Comparison of ENCODE assay signal across 8 mouse cellular contexts in genomic region chr4:83486117-83486901, GRCm38 (mm10). TPM values are rescaled to one million over a fixed set of nuclear protein-coding genes. Genes with fewer than 3 reads are reported as not detected.
A peak's percentile ranks its signal among the peaks of the same experiment; 100 is the strongest.
DNase-seq lines count a peak whose midpoint lies in the region; ATAC-seq and TF ChIP-seq lines count a peak whose summit lies in the region.

Psip1 (minus strand) TSS chr4:83486459.

- H3K9me3 ChIP-seq in heart, embryonic 11.5 days (replicated peaks; ENCODE audit: control insufficient read depth, low read length), result no peaks in the 10 kb centered on the region
- H3K9me3 ChIP-seq in kidney, embryonic 16.5 days (ENCODE audit: low read length), result no peaks in the 10 kb centered on the region

- peak within 1 kb of the TSS; percentile 98 for H3K27ac ChIP-seq in heart, embryonic 11.5 days (ENCODE audit: low read depth, low read length)
- peak within 1 kb of the TSS; percentile 97 for H3K27ac ChIP-seq in kidney, embryonic 16.5 days (ENCODE audit: low read length)
- H3K27ac ChIP-seq in liver, adult 2 months (replicated peaks; ENCODE audit: insufficient read depth, low read depth, low read length), result peak within 1 kb of the TSS; percentile 84

- peak; percentile 86 for ATAC-seq in erythroblast, adult 5-6 weeks (replicated peaks; ENCODE audit: low FRiP score, poor library complexity, severe bottlenecking)
- peak; percentile 90 for ATAC-seq in heart, embryonic 11.5 days (replicated peaks; ENCODE audit: insufficient number of reproducible peaks, low FRiP score, low TSS enrichment)
- ATAC-seq in kidney, embryonic 16.5 days (ENCODE audit: low FRiP score, low TSS enrichment), result peak; percentile 95

- H3K4me3 ChIP-seq in heart, embryonic 11.5 days (ENCODE audit: low read depth, low read length), result peak within 1 kb of the TSS; percentile 96
- H3K4me3 ChIP-seq in kidney, embryonic 16.5 days (ENCODE audit: low read length), result peak within 1 kb of the TSS; percentile 82
- peak within 1 kb of the TSS; percentile 63 for H3K4me3 ChIP-seq in liver, adult 2 months (ENCODE audit: insufficient read depth, low read depth, low read length)
- peak within 1 kb of the TSS; percentile 40 for H3K4me3 ChIP-seq in myocyte

- H3K27me3 ChIP-seq in heart, embryonic 11.5 days (ENCODE audit: control insufficient read depth, insufficient read depth, low read length), result no peaks in the 10 kb centered on the region
- no peaks in the 10 kb centered on the region for H3K27me3 ChIP-seq in kidney, embryonic 16.5 days (ENCODE audit: insufficient read depth, low read length)
- no peaks in the 10 kb centered on the region for H3K27me3 ChIP-seq in liver, adult 2 months (ENCODE audit: control insufficient read depth, insufficient read depth, low read length)
- H3K27me3 ChIP-seq in myocyte (ENCODE audit: control insufficient read depth, insufficient read depth, insufficient read length), result no peaks in the 10 kb centered on the region
- no peaks in the 10 kb centered on the region for H3K27me3 ChIP-seq in splenic B cell, adult 2 months (ENCODE audit: control insufficient read depth, insufficient read depth, low read length, poor library complexity, severe bottlenecking)

- peak within 1 kb of the TSS; percentile 94 for H3K9ac ChIP-seq in heart, embryonic 11.5 days (ENCODE audit: low read depth, low read length)
- peak within 1 kb of the TSS; percentile 92 for H3K9ac ChIP-seq in kidney, embryonic 16.5 days (replicated peaks; ENCODE audit: low read length)
- H3K9ac ChIP-seq in liver, adult 2 months (ENCODE audit: low read depth, low read length), result peak within 1 kb of the TSS; percentile 90

- peak; percentile 92 to 93 for DNase-seq in B cell, adult 2 months
- peak; percentile 96 for DNase-seq in brain, adult 2 months (ENCODE audit: low read depth, low spot score)
- peak; percentile 55 for DNase-seq in liver, adult 2 months (ENCODE audit: extremely low read depth, low read depth, low spot score)
- DNase-seq in splenic B cell, adult 2 months (ENCODE audit: low read depth, low spot score), result peak; percentile 90

- H3K36me3 ChIP-seq in heart, embryonic 11.5 days (ENCODE audit: control insufficient read depth, insufficient read depth, low read length), result 0 out of 2 replicates have a peak, but pooled peaks cover 2% of the 10 kb centered on the region
- peaks cover 17% of the 10 kb centered on the region for H3K36me3 ChIP-seq in kidney, embryonic 16.5 days (ENCODE audit: insufficient read depth, low read length)
- peaks cover 10% of the 10 kb centered on the region; the same call in 1 of the 2 replicates for H3K36me3 ChIP-seq in liver, adult 2 months (ENCODE audit: control insufficient read depth, insufficient read depth, low read length)
- H3K36me3 ChIP-seq in myocyte (ENCODE audit: control insufficient read depth, insufficient read depth), result peaks cover 15% of the 10 kb centered on the region
- H3K36me3 ChIP-seq in splenic B cell, adult 2 months (ENCODE audit: control insufficient read depth, insufficient read depth, low read length, poor library complexity, severe bottlenecking), result 0 out of 2 replicates have a peak, but pooled peaks cover 2% of the 10 kb centered on the region

- 0 out of 2 replicates have a peak, but pooled peaks have one; percentile 29 for TF ChIP-seq POLR2A in liver, adult 2 months (IDR thresholded peaks at IDR 0.05; ENCODE audit: extremely low read depth, insufficient read depth, low read length)
- peak; percentile 92 for TF ChIP-seq POLR2A in myocyte (IDR thresholded peaks at IDR 0.05; ENCODE audit: insufficient read length, low read depth)

- TF ChIP-seq CTCF in liver, adult 2 months (IDR thresholded peaks at IDR 0.05; ENCODE audit: low read depth, low read length), result peak; percentile 35; the same call in 1 of the 2 replicates

- WGBS in heart, embryonic 11.5 days (ENCODE audit: insufficient replicate concordance), result under 1% methylated on average over 75 of the region's 86 CpGs
- under 1% methylated on average over 62 of the region's 86 CpGs for WGBS in kidney, embryonic 16.5 days
- WGBS in liver, adult 2 months, result 2% methylated on average over 69 of the region's 86 CpGs

- H3K4me2 ChIP-seq in heart, embryonic 11.5 days, result peak within 1 kb of the TSS; percentile 73
- peak within 1 kb of the TSS; percentile 73 for H3K4me2 ChIP-seq in kidney, embryonic 16.5 days (replicated peaks; ENCODE audit: low read depth, low read length)
- peak within 1 kb of the TSS; percentile 96 for H3K4me2 ChIP-seq in myocyte (ENCODE audit: low read depth)

- peak within 1 kb of the TSS; percentile 78 for H3ac ChIP-seq in myocyte (ENCODE audit: control insufficient read depth, insufficient read length)

- no peaks in the 10 kb centered on the region for H3K79me2 ChIP-seq in liver, adult 2 months (ENCODE audit: control insufficient read depth, insufficient read depth, low read length)
- peaks cover 40% of the 10 kb centered on the region for H3K79me2 ChIP-seq in myocyte (ENCODE audit: control insufficient read depth, insufficient read depth)

- H3K4me1 ChIP-seq in heart, embryonic 11.5 days (ENCODE audit: control insufficient read depth, insufficient read depth, low read length), result peaks cover 9% of the 10 kb centered on the region; the same call in 1 of the 2 replicates
- H3K4me1 ChIP-seq in kidney, embryonic 16.5 days (ENCODE audit: insufficient read depth, low read length), result peaks cover 9% of the 10 kb centered on the region
- H3K4me1 ChIP-seq in liver, adult 2 months (ENCODE audit: control insufficient read depth, insufficient read depth, low read length), result no peaks in the 10 kb centered on the region

TF ChIP-seq in myocyte, 11 proteins besides CTCF, POLR2A, EP300 and RAD21:
- no peak for TF ChIP-seq CEBPB (IDR thresholded peaks at IDR 0.05; ENCODE audit: insufficient read depth, poor library complexity, severe bottlenecking)
- TF ChIP-seq TCF12 (IDR thresholded peaks at IDR 0.05; ENCODE audit: insufficient read depth, poor library complexity, severe bottlenecking), result no peak
- no peak for TF ChIP-seq MAX (IDR thresholded peaks at IDR 0.05; ENCODE audit: low read depth)
- peak in 2 of 3 experiments; percentile 33 to 56 for TF ChIP-seq MYOG (IDR thresholded peaks at IDR 0.05; ENCODE audit: control insufficient read depth in 1 of 3, insufficient read depth in 1 of 3, insufficient read length in 2 of 3, low read depth in 2 of 3)
- no peak for TF ChIP-seq SRF (IDR thresholded peaks at IDR 0.05; ENCODE audit: control insufficient read depth, insufficient read length, low read depth)
- TF ChIP-seq REST (IDR thresholded peaks at IDR 0.05; ENCODE audit: insufficient read depth, insufficient read length), result no peak
- TF ChIP-seq POLR2AphosphoS2 (IDR thresholded peaks at IDR 0.05; ENCODE audit: insufficient read length, low read depth), result peak; percentile 86
- TF ChIP-seq TCF3 (IDR thresholded peaks at IDR 0.05; ENCODE audit: insufficient read length, low read depth), result peak; percentile 44
- peak in 2 of 3 experiments; percentile 17 to 62 for TF ChIP-seq MYOD1 (IDR thresholded peaks at IDR 0.05; ENCODE audit: control insufficient read depth in 1 of 3, insufficient read length in 2 of 3, low read depth in 2 of 3)
- no peak for TF ChIP-seq E2F4 (IDR thresholded peaks at IDR 0.05; ENCODE audit: insufficient read depth)
- TF ChIP-seq USF1 (IDR thresholded peaks at IDR 0.05; ENCODE audit: low read depth), result no peak

RNA-seq across cellular contexts. Expression of gene Psip1, which starts in this region (rescaled TPM):
- 52.1 and 60.8 TPM in 2 replicates for total RNA-seq in erythroblast, adult 5-6 weeks (2015; ENCODE audit: low replicate concordance)
- 57.2 and 81.7 TPM in 2 replicates for total RNA-seq in erythroblast, adult 5-6 weeks (2017; ENCODE audit: low replicate concordance)
- polyA plus RNA-seq in heart, embryonic 11.5 days (2014; fragmentation: Nextera tagmentation; extraction: Ambion mirVana), result 111 and 115 TPM in 2 replicates
- 109 and 128 TPM in 2 replicates for polyA plus RNA-seq in kidney, embryonic 16.5 days (2015; fragmentation: Nextera tagmentation; extraction: Ambion mirVana)
- total RNA-seq in liver, adult 2 months (2014; rRNA removed), result 16.0 and 17.7 TPM in 2 replicates
- polyA plus RNA-seq in liver, adult 2 months (2012; rRNA removed), result 4.4 and 6.9 TPM in 2 replicates
- 24.0 TPM for polyA plus RNA-seq in myocyte (2012; fragmentation: generic; extraction: Trizol)

Comparison
In these comparisons a context has a peak if more than half of its experiments do, and no peak if none do; other contexts are left out.
1. Peak in every context shown above with its lines: DNase-seq, ATAC-seq, H3K4me3 ChIP-seq and H3K27ac ChIP-seq.
2. H3K4me3 ChIP-seq: peak in every context shown above with its lines; median percentile 96 in heart, embryonic 11.5 days; 82 in kidney, embryonic 16.5 days; 63 in liver, adult 2 months; 40 in myocyte.